Mouse (Mus musculus): ENCODE results near the gene Nsun4.

DNA sequence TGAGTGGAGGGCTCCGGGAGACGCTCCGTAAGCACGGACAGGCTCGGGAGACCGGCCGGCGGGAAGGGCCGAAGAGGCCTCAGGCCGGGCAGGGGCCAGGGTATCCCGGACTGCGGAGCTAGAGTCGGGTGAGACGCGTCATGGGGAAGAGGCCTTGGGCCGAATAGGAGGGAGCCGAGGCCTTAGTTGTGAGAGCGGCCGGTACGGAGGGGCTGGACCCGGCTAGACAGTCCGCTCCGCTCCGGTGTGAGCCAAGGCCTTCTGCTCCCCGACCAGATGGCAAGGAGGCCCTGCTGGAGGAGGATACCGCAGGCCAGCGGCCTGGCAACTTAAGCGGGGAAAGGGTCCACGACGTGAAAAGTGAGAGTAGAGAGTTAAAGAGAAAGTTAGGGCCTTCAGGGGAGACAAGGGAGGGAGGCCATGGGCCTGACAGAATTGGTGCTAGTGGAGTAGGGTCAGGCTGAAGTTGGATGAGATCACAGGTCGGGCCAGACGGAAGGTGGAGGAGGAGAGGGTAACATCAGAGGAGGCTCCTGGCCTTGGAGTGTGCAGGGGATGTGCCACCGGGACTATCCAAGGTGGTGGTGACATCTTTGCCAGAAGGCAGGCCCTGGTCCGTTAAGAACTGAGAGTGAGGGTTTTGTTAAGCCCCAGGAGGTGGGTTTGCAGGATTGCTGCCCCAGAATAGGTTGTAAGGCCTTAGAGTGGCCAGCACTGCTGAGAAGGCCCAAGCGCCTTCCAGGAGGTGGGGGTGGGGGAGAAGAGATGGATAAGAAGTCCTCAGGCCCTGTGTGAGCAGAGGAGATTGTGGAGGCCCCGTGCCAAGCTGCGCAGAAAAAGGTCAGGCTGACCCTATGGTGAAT, 22.9 kb upstream of the Nsun4 start:
- no peak for TF ChIP-seq POLR2A (IDR thresholded peaks at IDR 0.05; ENCODE audit: borderline replicate concordance, extremely low read depth, low read depth, low read length)
- TF ChIP-seq CTCF (IDR thresholded peaks at IDR 0.05; ENCODE audit: insufficient read depth, low read length), result no peak
